Mouse (Mus musculus) brain, embryonic 14.5 days (tissue): Measurements from ENCODE around the gene D630023F18Rik.

Experiments used
- CTCF ChIP-seq: fragments of 200-500 bp; IDR thresholded peaks from 2 replicates; pipeline ENCODE4 v1.5.1; 2012; ENCODE audit warnings: inconsistent platforms, mild to moderate bottlenecking, moderate library complexity, borderline replicate concordance; ENCODE audit not compliant: insufficient read depth, insufficient read length; ENCODE audit errors: extremely low read depth
- POLR2A ChIP-seq: fragments of 200-500 bp; IDR thresholded peaks from 2 replicates; pipeline ENCODE4 v1.6.1; 2012; ENCODE audit warnings: mild to moderate bottlenecking, inconsistent platforms, borderline replicate concordance; ENCODE audit not compliant: poor library complexity, insufficient read depth, insufficient read length, severe bottlenecking; ENCODE audit errors: extremely low read depth

DNA sequence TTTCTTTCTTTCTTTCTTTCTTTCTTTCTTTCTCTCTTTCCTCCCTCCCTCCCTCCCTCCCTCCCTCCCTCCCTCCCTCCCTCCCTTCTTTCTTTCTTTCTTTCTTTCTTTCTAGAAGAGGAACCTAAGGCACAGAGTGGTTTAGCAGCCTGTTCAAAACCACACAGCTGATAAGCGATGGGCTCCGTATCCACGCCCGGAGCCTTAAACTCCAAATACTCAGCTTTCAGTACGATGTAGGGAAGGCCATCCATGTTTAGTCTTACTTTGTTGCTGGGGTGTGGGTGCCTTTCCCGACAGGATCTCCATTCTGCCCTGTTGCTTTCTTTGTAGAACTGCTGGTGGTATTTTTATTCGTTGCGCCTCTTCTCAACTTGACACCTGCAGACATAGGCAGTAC lies 13.8 kb downstream of the D630023F18Rik start:
- TF ChIP-seq POLR2A (no peak), CTCF (no peak)
